Mouse (Mus musculus): Measurements from ENCODE around the gene Hist2h3c2.

Hist2h3c2 gene

GRCm38 (mm10) chr3:96196437-96197128, 42.3 kb downstream of the Hist2h3c2 start:
- no peak for DNase-seq (ENCODE audit: low spot score)

DNA sequence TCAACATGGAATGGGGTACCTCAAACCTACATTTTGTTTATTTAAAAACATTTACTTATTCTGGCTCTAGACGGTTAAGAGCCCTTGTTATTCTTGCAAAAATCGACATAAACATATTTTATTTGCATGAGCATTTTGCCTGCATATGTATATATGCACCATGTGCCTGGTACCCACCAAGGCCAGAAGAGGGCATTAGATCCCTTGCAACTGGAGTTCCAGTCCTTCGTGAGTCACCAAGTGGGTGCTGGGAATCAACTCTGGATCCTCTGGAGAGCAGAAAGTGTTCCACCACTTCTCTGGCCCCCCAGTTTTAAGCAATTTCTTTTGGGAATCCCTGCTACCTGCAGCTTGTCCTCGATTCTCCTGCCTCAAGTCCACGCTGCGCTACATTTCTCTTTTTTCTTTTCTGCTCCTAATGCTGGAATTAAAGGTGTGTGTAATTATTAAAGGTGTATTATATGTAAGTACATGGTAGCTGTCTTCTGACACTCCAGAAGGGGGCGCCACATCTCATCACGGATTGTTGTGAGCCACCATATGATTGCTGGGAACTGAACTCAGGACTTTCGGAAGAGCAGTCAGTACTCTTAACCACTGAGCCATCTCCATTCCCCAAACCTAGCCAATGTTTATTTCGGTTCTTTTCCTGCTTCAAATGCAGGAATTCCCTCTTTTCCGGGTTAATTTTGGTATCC, 43.2 kb downstream of the Hist2h3c2 start:
- DNase-seq (ENCODE audit: low spot score) = no peak

GRCm38 (mm10) chr3:96194966-96195365, 44.0 kb downstream of the Hist2h3c2 start:
- DNase-seq (ENCODE audit: low spot score) = no peak

DNA sequence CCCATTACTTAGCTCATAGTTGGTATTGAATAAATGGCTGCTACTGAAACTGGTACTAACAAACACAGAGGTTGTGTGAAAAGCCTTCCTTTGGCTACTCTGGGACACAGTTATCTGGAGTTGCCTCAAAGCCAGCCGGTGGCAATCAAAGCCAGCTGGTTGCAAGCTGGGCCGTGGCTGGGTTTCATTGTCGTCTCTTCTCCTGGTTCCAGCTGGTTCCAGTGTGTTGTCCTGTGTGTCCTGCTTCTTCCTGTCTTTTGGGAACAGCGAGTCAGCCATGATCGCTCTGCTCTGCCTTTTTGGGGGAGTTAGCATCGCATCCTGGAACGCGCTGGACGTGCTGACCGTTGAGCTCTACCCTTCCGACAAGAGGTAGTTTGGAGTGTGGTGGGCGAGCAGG, 46.0 kb downstream of the Hist2h3c2 start:
- DNase-seq (ENCODE audit: low spot score) = no peak
